In genomic region chr16:38131041-38131440, GRCm38 (mm10) we compare ENCODE assay signal across 14 mouse cellular contexts. TPM values are rescaled to one million over a fixed set of nuclear protein-coding genes. Genes with fewer than 3 reads are reported as not detected.
DNase-seq lines count a peak whose midpoint lies in the region; ATAC-seq lines count a peak whose summit lies in the region.
"Had no signal": no experiment of that assay in that cellular context is flagged by ENCODE, and none has a peak within 500 bp of the region (broad histone marks: within the 10 kb centered on the region; RNA-seq: fewer than 3 reads in every experiment).

No protein-coding gene starts in this region.

- H3K9me3 ChIP-seq in heart, embryonic 13.5 days, result no peaks in the 10 kb centered on the region
- no peaks in the 10 kb centered on the region for H3K9me3 ChIP-seq in liver, embryonic 12.5 days (replicated peaks)
- H3K9me3 ChIP-seq: midbrain, embryonic 10.5 days had no signal

- ATAC-seq in heart, embryonic 13.5 days (ENCODE audit: extremely low read depth, insufficient number of reproducible peaks, low FRiP score, low TSS enrichment), result no peak
- no peak for ATAC-seq in liver, embryonic 12.5 days
- ATAC-seq: Patski had no signal

- H3K27me3 ChIP-seq in heart, embryonic 13.5 days (replicated peaks), result no peaks in the 10 kb centered on the region
- no peaks in the 10 kb centered on the region for H3K27me3 ChIP-seq in liver, embryonic 12.5 days (replicated peaks)
- H3K27me3 ChIP-seq: Patski had no signal

- peak overlapping the region; percentile 53 for H3K4me2 ChIP-seq in heart, embryonic 13.5 days
- peak overlapping the region; percentile 40 for H3K4me2 ChIP-seq in liver, embryonic 12.5 days

- H3K9ac ChIP-seq in heart, embryonic 13.5 days, result no peak overlapping the region
- no peak overlapping the region for H3K9ac ChIP-seq in liver, embryonic 12.5 days

- intact Hi-C loops in heart, postnatal 14 days (cut with DNase I), result no loop called here

- DNase-seq in heart, postnatal 14 days, result no peak
- DNase-seq in liver, result no peak
- DNase-seq in CD4-positive, CD25-positive, alpha-beta regulatory T cell, adult 2 months (ENCODE audit: low read depth, low spot score), result peak; percentile 25
- DNase-seq in induced T-regulatory cell, adult 2 months (ENCODE audit: low read depth), result peak; percentile 58
- no peak for DNase-seq in lung, postnatal 4 days
- DNase-seq in neural tube, embryonic 10.5 days (ENCODE audit: extremely low spot score, low spot score), result no peak
- DNase-seq: cerebellum, adult 8-10 months; kidney, postnatal 10 days; left cerebral cortex, postnatal 4 days; right cerebral cortex, postnatal 25 days had no signal

- WGBS in heart, embryonic 13.5 days, result 69% methylated on average over 3 of the region's 3 CpGs
- 49% methylated on average over 3 of the region's 3 CpGs for WGBS in liver, embryonic 12.5 days (ENCODE audit: insufficient replicate concordance)

- H3K36me3 ChIP-seq in heart, embryonic 13.5 days, result 0 out of 2 replicates have a peak, but pooled peaks cover under 1% of the 10 kb centered on the region
- peaks cover 9% of the 10 kb centered on the region; the same call in 1 of the 2 replicates for H3K36me3 ChIP-seq in liver, embryonic 12.5 days

- H3K27ac ChIP-seq in heart, embryonic 13.5 days (replicated peaks), result 0 out of 2 replicates have a peak overlapping the region, but pooled peaks have one; percentile 75
- no peak overlapping the region; the same call in 1 of the 2 replicates for H3K27ac ChIP-seq in liver, embryonic 12.5 days
- H3K27ac ChIP-seq: midbrain, embryonic 10.5 days had no signal

- H3K4me1 ChIP-seq in heart, embryonic 13.5 days, result peaks cover 71% of the 10 kb centered on the region
- peaks cover 51% of the 10 kb centered on the region for H3K4me1 ChIP-seq in liver, embryonic 12.5 days

- H3K4me3 ChIP-seq in heart, embryonic 13.5 days, result no peak overlapping the region
- H3K4me3 ChIP-seq in liver, embryonic 12.5 days, result no peak overlapping the region
- H3K4me3 ChIP-seq: midbrain, embryonic 10.5 days had no signal

RNA-seq across cellular contexts. Expression of gene Gsk3b, which starts 42.2 kb away (rescaled TPM):
- polyA plus RNA-seq in heart, embryonic 13.5 days (2015; fragmentation: Nextera tagmentation; extraction: Ambion mirVana), result 36.7 and 39.3 TPM in 2 replicates
- total RNA-seq in heart, postnatal 14 days (2021), result 10 to 100 TPM; 54.5 to 55.3 TPM
- 17.4 and 18.1 TPM in 2 replicates for polyA plus RNA-seq in liver, embryonic 12.5 days (2016; fragmentation: Nextera tagmentation; extraction: Ambion mirVana)

Comparison
In these comparisons a context has a peak if more than half of its experiments do, and no peak if none do; other contexts are left out.
1. DNase-seq: peak in CD4-positive, CD25-positive, alpha-beta regulatory T cell, adult 2 months (single experiment) and induced T-regulatory cell, adult 2 months (single experiment); none in heart, postnatal 14 days (0 of 2), liver (single experiment), lung, postnatal 4 days (0 of 2) and neural tube, embryonic 10.5 days (single experiment).